Mouse (Mus musculus): ENCODE results near the gene Coro1a. TPM values are rescaled to one million over a fixed set of nuclear protein-coding genes. Genes with fewer than 3 reads are reported as not detected.
A peak's percentile ranks its signal among the peaks of the same experiment; 100 is the strongest.

Coro1a gene
- polyA plus RNA-seq, 1 experiment from 2014 or later = 97.2 TPM

- Histone ChIP-seq H3K4me2 (ENCODE audit: low read length) (no peak overlapping the region), H3K27ac (ENCODE audit: low read depth, low read length) (no peak overlapping the region), H3K9me3 (replicated peaks; ENCODE audit: control insufficient read depth, low read length) (no peaks in the 10 kb centered on the region), H3K9ac (ENCODE audit: low read length) (no peak overlapping the region), H3K36me3 (ENCODE audit: control insufficient read depth, insufficient read depth, low read length) (no peaks in the 10 kb centered on the region), H3K4me1 (ENCODE audit: control insufficient read depth, insufficient read depth, low read length) (no peaks in the 10 kb centered on the region), H3K27me3 (replicated peaks; ENCODE audit: control insufficient read depth, insufficient read depth, low read length) (no peaks in the 10 kb centered on the region), H3K4me3 (ENCODE audit: low read depth, low read length) (no peak overlapping the region)
- ATAC-seq = no peak
- WGBS = 77% methylated on average over 4 of the region's 4 CpGs
- DNase-seq (ENCODE audit: low spot score) = no peak
Measured at GRCm38 (mm10) chr7:126715679-126716078, 8.1 kb upstream of the Coro1a start.

- DNase-seq (ENCODE audit: low spot score) = no peak
- Histone ChIP-seq H3K36me3 (ENCODE audit: control insufficient read depth, insufficient read depth, low read length) (no peaks in the 10 kb centered on the region), H3K27ac (ENCODE audit: low read depth, low read length) (no peak overlapping the region), H3K4me1 (ENCODE audit: control insufficient read depth, insufficient read depth, low read length) (no peaks in the 10 kb centered on the region), H3K27me3 (replicated peaks; ENCODE audit: control insufficient read depth, insufficient read depth, low read length) (no peaks in the 10 kb centered on the region), H3K9ac (ENCODE audit: low read length) (no peak overlapping the region), H3K4me3 (ENCODE audit: low read depth, low read length) (no peak overlapping the region), H3K9me3 (replicated peaks; ENCODE audit: control insufficient read depth, low read length) (no peaks in the 10 kb centered on the region), H3K4me2 (ENCODE audit: low read length) (no peak overlapping the region)
- WGBS = 83% methylated on average over 3 of the region's 3 CpGs
- ATAC-seq = no peak
Measured at GRCm38 (mm10) chr7:126711910-126712309, 4.3 kb upstream of the Coro1a start.

GRCm38 (mm10) chr7:126710266-126710665, 2.7 kb upstream of the Coro1a start:
- no peaks in the 10 kb centered on the region for H3K27me3 ChIP-seq (replicated peaks; ENCODE audit: control insufficient read depth, insufficient read depth, low read length)
- DNase-seq (ENCODE audit: low spot score) (no peak), ATAC-seq (no peak)
- H3K4me3 ChIP-seq (ENCODE audit: low read depth, low read length) = no peak overlapping the region
- no peaks in the 10 kb centered on the region for H3K36me3 ChIP-seq (ENCODE audit: control insufficient read depth, insufficient read depth, low read length)
- H3K9ac ChIP-seq (ENCODE audit: low read length) = no peak overlapping the region
- no peaks in the 10 kb centered on the region for H3K4me1 ChIP-seq (ENCODE audit: control insufficient read depth, insufficient read depth, low read length)
- no peaks in the 10 kb centered on the region for H3K9me3 ChIP-seq (replicated peaks; ENCODE audit: control insufficient read depth, low read length)
- WGBS = 81% methylated on average over 4 of the region's 4 CpGs
- no peak overlapping the region for H3K27ac ChIP-seq (ENCODE audit: low read depth, low read length)
- no peak overlapping the region for H3K4me2 ChIP-seq (ENCODE audit: low read length)

- Histone ChIP-seq H3K27ac (ENCODE audit: low read depth, low read length) (no peak overlapping the region), H3K36me3 (ENCODE audit: control insufficient read depth, insufficient read depth, low read length) (no peaks in the 10 kb centered on the region), H3K4me2 (ENCODE audit: low read length) (no peak overlapping the region), H3K27me3 (replicated peaks; ENCODE audit: control insufficient read depth, insufficient read depth, low read length) (no peaks in the 10 kb centered on the region), H3K4me1 (ENCODE audit: control insufficient read depth, insufficient read depth, low read length) (no peaks in the 10 kb centered on the region), H3K4me3 (ENCODE audit: low read depth, low read length) (no peak overlapping the region), H3K9ac (ENCODE audit: low read length) (no peak overlapping the region), H3K9me3 (replicated peaks; ENCODE audit: control insufficient read depth, low read length) (no peaks in the 10 kb centered on the region)
- DNase-seq (ENCODE audit: low spot score) = no peak
- 87% methylated on average over 10 of the region's 10 CpGs for WGBS
- ATAC-seq = no peak
Measured at GRCm38 (mm10) chr7:126708175-126708952, 777 bp upstream of the Coro1a start.

- Histone ChIP-seq H3K4me1 (ENCODE audit: control insufficient read depth, insufficient read depth, low read length) (peaks cover 15% of the 10 kb centered on the region), H3K4me2 (ENCODE audit: low read length) (peak overlapping the region; percentile 87), H3K9me3 (replicated peaks; ENCODE audit: control insufficient read depth, low read length) (no peaks in the 10 kb centered on the region), H3K9ac (ENCODE audit: low read length) (peak overlapping the region; percentile 92), H3K27ac (ENCODE audit: low read depth, low read length) (peak overlapping the region; percentile 78), H3K4me3 (ENCODE audit: low read depth, low read length) (peak overlapping the region; percentile 70), H3K36me3 (ENCODE audit: control insufficient read depth, insufficient read depth, low read length) (peaks cover 15% of the 10 kb centered on the region), H3K27me3 (replicated peaks; ENCODE audit: control insufficient read depth, insufficient read depth, low read length) (no peaks in the 10 kb centered on the region)
- WGBS = 2% methylated on average over 39 of the region's 39 CpGs
- DNase-seq (ENCODE audit: low spot score) = peak; percentile 87
- ATAC-seq = peak; percentile 92
Measured at GRCm38 (mm10) chr7:126704121-126704980, 3.2 kb downstream of the Coro1a start.

GRCm38 (mm10) chr7:126703757-126704077, 3.9 kb downstream of the Coro1a start:
- WGBS = 16% methylated on average over 7 of the region's 7 CpGs
- peak; percentile 45 for DNase-seq (ENCODE audit: low spot score)

GRCm38 (mm10) chr7:126702861-126703756, 4.5 kb downstream of the Coro1a start:
- Histone ChIP-seq H3K4me3 (ENCODE audit: low read depth, low read length) (peak overlapping the region; percentile 70), H3K9me3 (replicated peaks; ENCODE audit: control insufficient read depth, low read length) (no peaks in the 10 kb centered on the region), H3K4me1 (ENCODE audit: control insufficient read depth, insufficient read depth, low read length) (peaks cover 15% of the 10 kb centered on the region), H3K36me3 (ENCODE audit: control insufficient read depth, insufficient read depth, low read length) (peaks cover 20% of the 10 kb centered on the region), H3K9ac (ENCODE audit: low read length) (peak overlapping the region; percentile 92), H3K27me3 (replicated peaks; ENCODE audit: control insufficient read depth, insufficient read depth, low read length) (no peaks in the 10 kb centered on the region), H3K4me2 (ENCODE audit: low read length) (peak overlapping the region; percentile 87), H3K27ac (ENCODE audit: low read depth, low read length) (peak overlapping the region; percentile 27; the same call in 1 of the 2 replicates)
- no peak for DNase-seq (ENCODE audit: low spot score)
- WGBS = 86% methylated on average over 12 of the region's 12 CpGs
- no peak for ATAC-seq

More at GRCm38 (mm10) chr7:126703757-126704077, 3.9 kb downstream of the Coro1a start:
- no peaks in the 10 kb centered on the region for H3K9me3 ChIP-seq (replicated peaks; ENCODE audit: control insufficient read depth, low read length)
- H3K4me1 ChIP-seq (ENCODE audit: control insufficient read depth, insufficient read depth, low read length) = peaks cover 15% of the 10 kb centered on the region
- peak overlapping the region; percentile 27; the same call in 1 of the 2 replicates for H3K27ac ChIP-seq (ENCODE audit: low read depth, low read length)
- H3K4me2 ChIP-seq (ENCODE audit: low read length) = peak overlapping the region; percentile 87
- no peaks in the 10 kb centered on the region for H3K27me3 ChIP-seq (replicated peaks; ENCODE audit: control insufficient read depth, insufficient read depth, low read length)
- H3K4me3 ChIP-seq (ENCODE audit: low read depth, low read length) = peak overlapping the region; percentile 70
- H3K36me3 ChIP-seq (ENCODE audit: control insufficient read depth, insufficient read depth, low read length) = peaks cover 20% of the 10 kb centered on the region
- peak overlapping the region; percentile 92 for H3K9ac ChIP-seq (ENCODE audit: low read length)
- ATAC-seq = peak; percentile 13; the same call in 1 of the 2 replicates

- Histone ChIP-seq H3K9me3 (replicated peaks; ENCODE audit: control insufficient read depth, low read length) (no peaks in the 10 kb centered on the region), H3K27ac (ENCODE audit: low read depth, low read length) (no peak overlapping the region), H3K27me3 (replicated peaks; ENCODE audit: control insufficient read depth, insufficient read depth, low read length) (no peaks in the 10 kb centered on the region), H3K4me3 (ENCODE audit: low read depth, low read length) (no peak overlapping the region), H3K4me1 (ENCODE audit: control insufficient read depth, insufficient read depth, low read length) (peaks cover 15% of the 10 kb centered on the region), H3K4me2 (ENCODE audit: low read length) (peak overlapping the region; percentile 87), H3K36me3 (ENCODE audit: control insufficient read depth, insufficient read depth, low read length) (peaks cover 20% of the 10 kb centered on the region), H3K9ac (ENCODE audit: low read length) (no peak overlapping the region)
- DNase-seq (ENCODE audit: low spot score) (no peak), ATAC-seq (no peak)
- WGBS = 86% methylated on average over 6 of the region's 6 CpGs
Measured at GRCm38 (mm10) chr7:126702358-126702757, 5.2 kb downstream of the Coro1a start.

Measured in forebrain, embryonic 14.5 days (tissue).